Mouse (Mus musculus) liver, embryonic 14.5 days (tissue): ENCODE measurements around the gene Bclaf3.
"Not testable (repeated sequence)": the region's sequence is repeated elsewhere in the genome, so short reads cannot be mapped to it uniquely, and the experiment has no call there.

Experiments
- CTCF ChIP-seq: IDR thresholded peaks from 2 replicates; pipeline ENCODE4 v1.5.1; 2016; ENCODE audit warnings: antibody characterized with exemption, low read depth, control low read depth
- EP300 ChIP-seq: IDR thresholded peaks from 2 replicates; pipeline ENCODE4 v1.6.1; 2016; ENCODE audit warnings: antibody characterized with exemption, low read depth

- not testable (repeated sequence) for TF ChIP-seq CTCF, EP300
Observed at GRCm38 (mm10) chrX:159584738-159585137, 58.2 kb downstream of the Bclaf3 start.
